Mouse (Mus musculus) cerebellum, adult 9-11 months (tissue): ENCODE results near the gene Il17d.
A peak's percentile ranks its signal among the peaks of the same experiment; 100 is the strongest.

ENCODE experiments used
- DNase-seq: peaks from one replicate; pipeline ENCODE4 v3.0.0; 2022

The Il17d gene

GRCm38 (mm10) chr14:57524671-57525387, at the start of gene Il17d:
Gene Il17d (plus strand): TSS chr14:57524777.
- DNase-seq: peak; percentile 78

DNA sequence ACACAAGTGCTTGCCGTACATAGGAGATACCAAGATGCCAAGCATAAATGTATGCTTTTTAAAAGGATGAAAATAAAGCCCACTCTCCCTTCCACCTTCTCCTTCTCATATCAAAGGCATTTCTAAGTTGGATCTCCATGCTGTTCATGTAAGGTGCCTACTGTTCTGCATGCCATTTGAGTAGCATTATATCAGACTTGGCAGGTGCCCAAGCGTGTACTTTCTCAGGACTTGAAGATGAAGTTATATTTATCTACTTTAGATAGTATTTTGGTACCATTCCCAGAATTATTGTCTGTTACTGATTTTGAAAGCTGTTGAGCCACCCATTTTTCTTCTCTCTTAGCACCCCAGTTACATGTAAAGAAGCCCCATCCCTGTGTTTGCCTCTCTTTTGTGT, 49.5 kb upstream of the Il17d start:
- no peak for DNase-seq

GRCm38 (mm10) chr14:57482262-57482661, 42.3 kb upstream of the Il17d start:
- DNase-seq: no peak

DNA sequence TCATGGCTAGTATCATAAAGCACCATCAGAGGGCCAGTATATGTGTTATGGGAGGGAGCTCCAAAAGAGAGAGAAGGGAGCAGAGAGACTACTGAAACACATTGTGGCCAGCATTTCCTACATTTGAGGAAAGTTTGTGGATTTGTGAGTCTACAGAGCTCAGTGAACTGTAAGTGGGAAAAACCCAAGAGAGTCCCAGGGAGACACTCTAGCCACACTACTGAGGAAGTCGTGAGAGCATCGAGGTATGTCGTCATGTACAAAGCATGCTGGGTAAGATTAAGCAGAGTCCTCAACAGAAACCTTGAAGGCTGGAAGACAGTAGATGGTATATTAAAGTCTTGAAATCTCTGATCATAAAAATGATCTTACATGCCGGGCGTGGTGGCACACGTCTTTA, 40.4 kb upstream of the Il17d start:
- DNase-seq: no peak

- no peak for DNase-seq
These were observed 34.9 kb upstream of the Il17d start for GRCm38 (mm10) chr14:57489696-57490095.

- DNase-seq: no peak
These were observed 30.7 kb upstream of the Il17d start for GRCm38 (mm10) chr14:57493840-57494239.

DNA sequence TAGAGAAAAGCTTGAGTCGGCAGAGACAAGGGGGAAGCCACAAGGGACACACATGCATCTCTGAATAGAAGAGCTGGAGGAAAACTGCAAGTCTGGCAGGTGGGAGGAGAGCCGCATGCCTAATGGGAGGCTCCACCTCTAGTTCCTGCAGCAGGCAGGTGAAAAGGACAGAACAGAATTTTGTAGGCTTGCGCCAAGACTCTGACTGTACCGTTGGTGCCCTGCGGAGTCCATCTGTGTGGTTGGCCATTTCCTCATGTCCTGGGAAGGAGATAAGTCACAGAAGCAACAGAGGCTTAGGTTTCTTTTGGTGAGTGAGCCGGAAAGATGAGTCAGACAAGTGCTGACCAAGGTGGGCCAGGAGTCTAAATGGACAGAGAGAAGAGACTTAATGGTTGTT, 20.8 kb upstream of the Il17d start:
- peak; percentile 97 for DNase-seq

- no peak for DNase-seq
These were observed 15.0 kb upstream of the Il17d start for GRCm38 (mm10) chr14:57509554-57509953.

DNA sequence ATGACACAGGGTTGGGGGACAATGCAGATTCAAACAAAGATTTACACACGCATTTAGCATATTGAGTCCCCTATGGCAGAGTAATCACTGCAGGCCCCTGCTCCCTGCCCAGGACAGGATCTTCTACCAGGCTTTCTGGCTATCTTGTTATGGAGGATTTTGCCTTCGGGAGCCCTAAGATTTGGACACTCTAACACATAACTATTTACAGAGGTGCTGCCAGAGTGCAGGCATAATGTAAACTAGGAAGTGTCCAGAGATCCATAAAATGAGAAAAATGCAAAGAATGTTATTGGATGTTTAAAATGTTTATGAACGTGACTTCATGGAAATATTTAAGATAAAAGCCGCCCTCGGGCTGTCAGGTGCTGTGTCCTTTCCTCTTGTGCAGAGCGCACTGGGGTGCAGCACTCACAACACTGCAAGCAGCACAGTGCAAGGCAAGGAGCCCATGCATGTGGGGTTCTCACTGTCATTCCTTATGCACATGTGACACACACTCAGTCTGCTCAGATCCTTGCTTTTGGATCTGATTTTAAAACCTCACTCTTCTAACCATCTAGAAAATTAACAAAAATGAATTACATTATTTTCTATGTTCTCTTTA, 9.3 kb upstream of the Il17d start:
- DNase-seq: no peak

GRCm38 (mm10) chr14:57517001-57517400, 7.6 kb upstream of the Il17d start:
- DNase-seq: no peak

GRCm38 (mm10) chr14:57523762-57524161, 815 bp upstream of the Il17d start:
- no peak for DNase-seq

- peak; percentile 94 for DNase-seq
These were observed 942 bp downstream of the Il17d start for GRCm38 (mm10) chr14:57525388-57526049.

DNA sequence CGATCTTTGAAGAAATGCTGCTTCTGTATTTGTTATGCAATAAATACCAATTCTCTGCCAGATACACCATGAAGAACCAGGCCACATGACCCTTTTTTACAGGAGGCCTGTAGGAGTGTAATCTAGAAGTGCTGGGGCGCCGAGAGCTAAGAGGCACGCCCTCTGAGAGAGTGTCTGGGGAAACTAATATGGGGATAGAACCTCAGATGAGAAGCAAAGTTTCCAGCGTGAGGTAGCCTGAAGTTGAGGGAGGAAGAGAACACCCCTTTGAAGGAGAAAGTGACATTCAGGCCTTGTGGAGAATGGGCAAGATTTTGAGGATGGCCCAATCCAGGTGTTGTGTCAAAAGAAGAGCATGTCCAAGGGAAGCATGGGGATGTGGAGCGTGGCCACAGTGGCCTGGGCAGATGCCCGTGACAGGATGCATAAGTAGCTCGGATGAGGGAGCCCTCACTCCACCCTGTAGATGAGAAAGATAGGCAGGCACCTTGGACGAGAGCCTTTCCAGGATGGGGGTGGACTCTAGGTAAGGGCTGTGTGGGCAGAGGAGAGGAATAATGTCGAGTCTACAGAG, 1.6 kb downstream of the Il17d start:
- peak; percentile 69 for DNase-seq

- no peak for DNase-seq
These were observed 2.5 kb downstream of the Il17d start for GRCm38 (mm10) chr14:57527122-57527521.

GRCm38 (mm10) chr14:57527598-57527997, 3.0 kb downstream of the Il17d start:
- peak; percentile 54 for DNase-seq

DNA sequence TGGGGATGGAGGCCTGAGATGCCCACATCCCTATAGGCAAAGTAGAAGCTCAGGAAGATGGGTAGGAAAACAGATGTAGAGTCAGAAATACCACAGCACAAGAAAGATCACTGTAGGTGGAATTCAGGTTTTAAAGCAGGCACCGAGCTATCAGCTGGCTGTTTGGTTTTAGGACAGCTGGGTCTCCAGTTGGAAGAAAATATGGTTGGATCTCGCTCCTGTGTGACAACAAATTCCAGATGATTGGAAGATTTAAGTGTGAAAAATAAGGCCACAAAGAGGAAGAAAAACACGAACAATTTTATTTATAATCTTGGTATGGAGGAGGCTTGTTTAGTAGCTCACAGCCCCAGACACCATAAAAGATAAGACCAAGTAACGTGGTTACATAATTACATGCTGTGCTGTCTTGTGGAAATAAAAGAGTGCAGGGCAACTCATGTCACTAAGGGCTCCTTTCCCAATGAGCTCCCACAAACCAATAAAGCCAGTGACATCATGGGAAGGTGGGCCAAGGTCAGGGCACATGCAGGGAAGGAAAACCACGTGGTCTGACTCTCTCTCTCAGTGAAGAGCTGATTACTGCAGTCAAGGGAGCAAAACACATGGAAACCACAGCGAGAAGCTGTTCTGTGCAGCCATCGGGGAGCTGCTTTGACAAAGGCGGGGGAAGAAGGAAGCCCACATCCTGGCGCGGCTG, 4.7 kb downstream of the Il17d start:
- DNase-seq: no peak

- DNase-seq: no peak
These were observed 5.4 kb downstream of the Il17d start for GRCm38 (mm10) chr14:57529786-57530515.

- DNase-seq: no peak
These were observed 8.0 kb downstream of the Il17d start for GRCm38 (mm10) chr14:57532577-57532976.

DNA sequence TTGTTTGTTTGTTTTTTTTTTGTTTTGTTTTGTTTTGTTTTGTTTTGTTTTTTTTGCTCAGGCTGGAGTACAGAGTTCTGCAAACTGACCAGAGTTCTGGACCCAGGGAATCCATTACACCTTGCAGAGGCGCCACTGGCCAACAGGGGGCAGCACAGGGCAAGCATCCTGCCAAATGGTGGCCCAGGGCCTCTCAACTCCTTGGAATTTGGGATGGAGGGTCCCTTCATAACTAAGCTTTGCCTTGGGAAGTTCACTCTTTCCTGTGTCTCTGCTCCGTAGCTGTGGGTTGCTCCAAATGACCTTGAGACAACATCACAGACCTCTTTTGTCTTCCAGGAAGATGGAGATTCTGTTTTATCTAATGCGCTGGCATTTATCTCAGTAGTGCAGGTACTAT, 8.6 kb downstream of the Il17d start:
- DNase-seq: peak; percentile 52

DNA sequence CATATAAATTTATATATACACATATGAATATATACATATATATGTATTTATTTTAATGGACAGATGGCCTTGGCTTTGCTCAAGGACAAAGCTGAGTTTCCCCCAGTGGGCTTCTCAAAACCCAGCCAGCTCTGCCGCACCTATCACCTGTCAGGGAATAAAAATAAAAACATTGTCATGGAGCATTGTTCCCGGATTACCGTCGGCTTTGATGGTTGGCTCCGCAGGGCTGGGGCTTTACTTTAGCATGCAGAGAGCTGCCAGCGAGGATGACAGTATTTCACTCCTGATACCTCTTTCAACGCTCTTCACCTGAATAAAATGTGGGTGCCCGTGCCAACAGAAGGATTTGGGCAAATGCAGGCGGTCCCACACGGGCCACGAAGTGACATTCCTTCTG, 9.3 kb downstream of the Il17d start:
- DNase-seq: no peak

- no peak for DNase-seq
These were observed 9.8 kb downstream of the Il17d start for GRCm38 (mm10) chr14:57534346-57534745.

- peak; percentile 70 for DNase-seq
These were observed 10.4 kb downstream of the Il17d start for GRCm38 (mm10) chr14:57534961-57535360.

- peak; percentile 56 for DNase-seq
These were observed 11.1 kb downstream of the Il17d start for GRCm38 (mm10) chr14:57535646-57536045.
